Mouse (Mus musculus) kidney, postnatal 10 days (tissue): ENCODE measurements at regions not wholly inside any gene's neighbourhood (a gene's known extent, or its start where the extent isn't known, plus 50 kb on each side); places are given as distances from the start of the nearest gene placed in this dataset.
"Not testable (repeated sequence)": the region's sequence is repeated elsewhere in the genome, so short reads cannot be mapped to it uniquely, and the experiment has no call there.

Source experiments
- DNase-seq: peaks from one replicate; pipeline ENCODE4 v3.0.0; 2021; ENCODE audit warnings: mixed read lengths

DNA sequence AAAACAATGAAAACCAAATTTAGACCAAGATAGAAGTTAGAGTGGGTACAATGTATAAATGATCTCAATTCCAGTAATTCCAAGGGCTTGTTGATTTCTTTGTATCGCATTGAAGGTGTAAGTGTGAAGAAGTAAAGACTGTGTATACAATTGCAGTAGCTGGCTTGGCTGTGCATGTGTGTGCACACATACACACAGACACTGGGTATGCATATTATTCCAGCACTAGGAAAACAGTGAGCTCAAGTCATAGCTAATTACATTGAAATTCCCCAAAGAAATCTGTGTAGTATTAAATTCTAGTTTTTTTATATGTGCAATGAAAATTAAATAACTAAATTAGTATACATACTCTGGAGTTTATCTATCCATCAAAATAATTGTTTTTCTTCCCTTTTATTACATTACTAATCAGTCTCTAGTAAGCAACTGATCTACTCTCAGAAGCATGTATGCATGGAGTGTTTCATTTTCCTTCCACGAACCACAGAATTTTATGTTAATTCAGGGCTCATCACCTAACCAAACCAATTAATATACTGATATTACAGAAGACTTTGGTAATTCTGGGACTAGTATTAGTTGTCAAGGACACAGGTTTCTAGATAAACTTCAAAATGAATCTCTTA is 56.5 kb downstream of the Gm8797 start:
- no peak for DNase-seq

DNA sequence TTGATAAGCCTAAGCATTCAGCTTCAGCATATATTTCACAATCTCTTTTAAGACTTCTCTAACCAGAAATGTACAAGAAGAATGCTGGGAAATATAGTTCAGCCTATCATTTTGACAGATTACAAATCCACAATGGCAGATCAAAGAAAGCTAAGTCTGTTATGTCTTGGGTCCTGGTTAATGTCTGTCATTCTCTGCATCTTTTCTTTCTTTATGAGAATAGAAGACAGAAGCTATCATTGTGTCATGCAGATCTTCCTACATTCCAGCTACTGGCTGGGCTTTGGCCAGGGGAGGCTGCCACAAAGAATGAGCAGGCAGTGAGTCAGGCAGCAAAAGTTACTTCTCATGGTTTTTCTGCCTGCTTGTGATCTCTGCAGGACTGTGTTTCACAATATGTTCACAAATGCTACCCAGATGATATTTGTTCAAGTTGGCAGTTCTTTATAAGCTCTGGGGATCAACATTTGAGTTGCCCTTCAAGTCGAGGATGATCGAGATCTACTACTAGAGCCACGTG is 60.5 kb downstream of the Gm8797 start:
- DNase-seq: no peak

DNA sequence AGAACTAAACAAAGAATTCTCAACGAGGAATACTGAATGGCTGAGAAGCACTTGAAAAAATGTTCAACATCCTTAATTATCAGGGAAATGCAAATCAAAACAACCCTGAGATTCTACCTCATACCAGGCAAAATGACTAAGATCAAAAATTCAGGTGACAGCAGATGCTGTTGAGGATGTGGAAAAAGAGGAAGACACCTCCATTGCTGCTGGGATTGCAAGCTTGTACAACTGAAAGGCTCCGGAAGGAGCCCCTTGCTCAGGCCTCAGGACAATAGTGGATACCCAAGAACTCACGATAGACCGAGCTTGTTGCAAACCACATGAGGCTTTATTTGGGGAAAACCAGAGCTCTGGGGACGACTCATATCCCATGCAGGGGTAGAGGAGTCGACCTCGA is 69.6 kb downstream of the Gm8797 start:
- DNase-seq: not testable (repeated sequence)

DNA sequence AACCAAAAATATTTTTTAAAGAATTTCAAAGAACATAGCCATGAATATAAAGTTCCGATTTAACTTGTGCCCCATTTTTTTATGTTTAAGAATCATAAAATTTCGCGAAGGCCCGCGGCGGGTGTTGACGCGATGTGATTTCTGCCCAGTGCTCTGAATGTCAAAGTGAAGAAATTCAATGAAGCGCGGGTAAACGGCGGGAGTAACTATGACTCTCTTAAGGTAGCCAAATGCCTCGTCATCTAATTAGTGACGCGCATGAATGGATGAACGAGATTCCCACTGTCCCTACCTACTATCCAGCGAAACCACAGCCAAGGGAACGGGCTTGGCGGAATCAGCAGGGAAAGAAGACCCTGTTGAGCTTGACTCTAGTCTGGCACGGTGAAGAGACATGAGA is 109.6 kb downstream of the Gm8797 start:
- peak; percentile 95 for DNase-seq

DNA sequence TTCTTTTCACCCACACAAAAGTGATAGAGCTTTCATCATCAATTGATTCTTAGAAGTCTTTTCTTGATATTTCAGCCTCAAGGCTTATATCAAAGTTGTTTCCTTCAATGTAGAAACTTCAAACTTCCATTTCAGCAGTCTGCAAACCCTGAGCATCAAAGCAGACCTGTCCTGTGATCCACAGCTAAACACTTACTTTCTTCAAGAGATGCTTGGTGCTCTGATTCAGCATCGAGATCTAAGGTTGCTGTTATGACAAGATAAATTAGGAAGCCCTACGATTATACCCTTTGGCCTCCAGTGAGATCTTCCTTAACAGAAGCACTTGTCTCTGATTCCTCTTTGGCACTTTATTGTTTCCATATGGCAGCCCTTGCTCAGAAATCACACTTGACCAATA is 119.8 kb downstream of the Gm8797 start:
- no peak for DNase-seq

DNA sequence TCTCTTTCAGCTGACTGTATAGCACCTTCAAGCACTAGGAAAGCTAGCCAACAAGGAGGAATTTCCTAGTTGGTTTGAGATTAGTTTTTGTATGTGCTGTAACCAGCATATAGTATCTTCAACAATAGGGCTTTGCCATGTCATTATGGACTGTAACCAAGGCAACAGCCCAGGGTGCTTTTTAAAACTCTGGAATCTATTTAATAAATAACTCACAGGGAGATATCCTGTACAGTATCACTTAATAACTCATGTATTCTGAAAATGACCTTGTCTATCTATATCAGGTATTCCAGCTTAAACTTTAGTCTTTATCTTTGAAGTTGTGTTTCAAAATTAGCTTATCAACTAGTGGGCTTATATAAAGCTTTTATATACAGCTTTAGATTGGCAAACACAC is 128.5 kb downstream of the Gm8797 start:
- no peak for DNase-seq

DNA sequence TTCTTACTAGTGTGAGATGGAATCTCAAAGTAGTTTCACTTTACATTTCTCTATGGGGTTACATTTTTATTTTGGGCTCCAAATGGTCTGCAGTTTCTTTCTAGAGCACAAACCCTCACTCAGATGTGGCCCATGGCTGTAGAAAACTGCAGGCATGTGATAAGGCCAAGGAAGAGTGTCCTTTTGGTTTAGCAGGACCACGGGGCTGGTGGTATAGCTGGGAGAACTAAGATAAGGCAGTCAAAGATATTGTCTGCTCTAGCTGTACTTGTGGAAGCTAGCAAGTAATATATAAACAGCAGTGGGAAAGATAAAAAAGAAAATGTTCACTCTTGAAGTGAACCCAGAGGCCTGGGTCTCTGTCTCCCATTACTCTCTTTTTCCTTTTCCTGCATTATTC is 166.9 kb downstream of the Gm8797 start:
- no peak for DNase-seq

DNA sequence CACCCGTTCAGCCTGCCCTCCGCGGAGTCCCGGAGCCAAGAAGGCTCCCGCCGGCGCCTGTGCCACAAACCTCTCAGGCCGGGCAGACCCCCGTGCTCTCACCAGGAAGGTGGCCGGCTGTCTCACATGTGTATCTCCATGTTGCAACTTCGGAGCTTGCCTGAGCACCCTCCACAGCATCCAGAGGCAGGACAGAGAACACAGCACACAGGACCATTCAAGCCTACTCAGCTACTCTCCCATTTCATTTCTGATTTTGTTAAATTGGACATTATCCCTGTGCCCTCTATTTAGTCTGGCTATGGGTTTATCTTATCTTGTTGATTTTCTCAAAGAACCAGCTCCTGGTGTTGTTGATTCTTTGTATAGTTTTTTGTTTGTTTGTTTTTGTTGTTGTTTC is 199.6 kb downstream of the Gm8797 start:
- not testable (repeated sequence) for DNase-seq

DNA sequence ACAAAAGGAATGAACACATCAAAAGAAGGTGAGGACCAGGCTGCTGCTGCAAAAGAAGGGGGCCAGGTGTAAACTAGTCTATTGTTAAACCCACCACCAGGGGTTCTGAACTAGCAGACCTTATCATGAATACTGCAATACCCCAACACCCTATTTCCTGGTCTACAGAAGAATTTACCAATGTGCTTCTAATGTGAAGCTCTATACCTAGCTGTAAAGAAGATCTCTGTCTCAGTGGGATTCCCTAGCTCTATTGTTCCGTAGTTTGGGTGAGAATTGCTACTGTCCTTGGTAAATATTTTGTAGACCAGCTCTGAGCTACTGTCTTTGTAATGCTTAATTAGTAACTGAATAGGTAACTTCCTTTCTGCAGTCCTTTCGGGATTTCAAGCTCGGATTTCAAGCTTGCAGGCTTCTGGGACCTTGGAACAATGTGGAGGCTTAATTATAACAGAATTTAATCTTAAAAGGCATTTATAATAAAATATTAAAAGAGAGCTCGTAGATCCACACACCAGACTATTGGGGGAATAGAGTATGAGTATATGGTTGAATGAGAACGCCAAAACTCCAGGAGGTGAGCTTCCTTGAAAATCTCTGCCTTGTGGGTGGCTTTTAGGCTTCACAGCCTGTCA is 238.5 kb downstream of the Gm8797 start:
- not testable (repeated sequence) for DNase-seq

DNA sequence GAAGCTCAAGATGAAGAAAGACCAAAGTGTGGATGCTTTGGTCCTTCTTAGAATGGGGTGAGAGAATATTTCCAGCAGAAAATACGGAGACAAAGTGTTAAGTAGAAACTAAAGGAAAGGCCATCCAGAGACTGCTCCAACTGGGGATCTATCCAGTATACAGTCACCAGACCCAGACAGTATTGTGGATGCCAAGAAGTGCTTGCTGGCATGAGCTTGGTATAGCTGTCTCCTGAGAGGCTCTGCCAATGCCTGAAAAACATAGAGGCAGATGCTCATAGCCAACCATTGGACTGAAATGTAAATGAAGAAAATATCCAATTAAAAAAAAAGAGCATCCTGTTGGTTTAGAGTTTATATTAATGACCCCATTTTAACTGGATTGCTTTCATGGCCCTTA is 253.8 kb downstream of the Gm8797 start:
- DNase-seq: no peak

DNA sequence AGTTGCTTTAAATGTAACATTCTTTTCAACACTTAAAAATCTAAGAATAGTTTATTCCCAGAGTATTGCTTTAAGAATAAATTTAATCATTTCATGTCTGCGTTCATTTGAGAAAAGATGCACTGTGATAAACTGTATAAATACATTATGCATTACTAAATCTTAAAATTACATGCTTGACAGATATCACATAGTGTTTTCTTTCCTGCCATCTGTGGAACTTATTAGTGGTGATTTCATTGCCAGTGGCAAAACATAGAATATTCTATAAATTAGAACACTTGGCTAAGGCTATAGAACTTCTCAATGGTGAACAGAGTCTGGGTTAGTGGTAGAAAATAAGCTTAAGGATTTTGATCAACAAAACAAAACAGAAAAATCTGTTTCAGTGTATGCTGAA is 268.1 kb downstream of the Gm8797 start:
- no peak for DNase-seq

DNA sequence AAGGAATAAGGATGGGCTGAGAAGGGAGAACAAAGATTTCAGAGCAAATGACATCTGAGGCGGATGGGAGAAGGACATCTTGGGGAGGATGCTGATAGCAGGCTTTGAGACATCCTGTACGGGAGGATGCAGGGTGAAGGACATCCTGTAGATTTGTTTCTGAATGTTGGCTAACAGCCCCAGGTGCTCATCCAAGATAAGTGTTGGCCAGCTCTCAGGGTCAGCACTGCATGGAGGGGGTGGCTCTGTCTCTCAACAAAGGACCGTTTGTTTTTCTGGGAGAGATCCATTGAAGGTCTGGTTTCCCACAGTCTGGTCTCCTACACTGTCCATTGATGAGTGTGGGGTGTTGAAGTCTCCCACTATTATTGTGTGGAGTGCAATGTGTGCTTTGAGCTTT is 290.7 kb downstream of the Gm8797 start:
- DNase-seq: not testable (repeated sequence)

DNA sequence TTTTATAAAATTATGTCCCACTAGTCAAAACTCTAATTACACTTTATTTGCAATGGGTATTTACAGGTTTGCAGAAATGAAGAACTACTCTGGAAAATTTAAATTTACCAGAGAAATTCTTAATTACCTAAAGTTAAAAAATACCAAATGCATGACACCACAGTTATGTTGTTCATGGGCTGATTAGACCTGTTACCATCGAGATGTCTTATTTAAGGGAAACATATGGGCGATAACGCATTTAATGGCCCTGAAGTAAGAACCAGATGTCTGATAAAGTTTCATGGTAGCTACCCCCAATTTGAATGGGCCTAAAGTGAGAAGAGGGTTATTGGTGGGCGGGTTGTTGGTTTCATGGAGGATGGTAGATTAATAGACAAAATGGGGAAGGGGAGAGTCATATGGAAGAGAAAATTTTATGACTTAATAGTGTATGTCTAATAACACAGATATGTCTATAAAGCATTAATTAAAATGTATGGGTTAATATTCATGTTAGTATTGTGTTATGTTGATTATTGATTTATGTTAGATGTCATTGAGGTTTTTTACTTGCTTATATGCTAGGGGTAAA is 299.0 kb downstream of the Gm8797 start:
- no peak for DNase-seq

DNA sequence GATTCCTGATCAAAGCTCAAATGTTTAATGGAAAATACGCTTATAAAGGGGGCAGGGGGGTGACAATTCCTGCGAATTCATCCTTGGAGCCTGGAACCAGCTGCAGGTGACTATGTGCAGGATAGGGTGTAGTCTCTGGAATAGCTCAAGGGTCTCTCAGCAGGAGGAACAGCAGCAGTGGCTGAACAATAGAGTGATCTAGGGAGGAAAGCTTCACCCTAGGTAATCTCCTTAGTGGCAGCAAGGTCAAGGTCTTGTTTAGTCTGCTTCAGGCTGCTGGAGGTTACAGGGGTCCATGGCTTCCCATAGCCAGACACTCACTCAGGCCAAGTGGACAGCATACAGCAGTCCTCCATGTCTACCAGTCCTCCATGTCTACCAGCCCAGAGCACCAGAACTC is 301.3 kb downstream of the Gm8797 start:
- no peak for DNase-seq

DNA sequence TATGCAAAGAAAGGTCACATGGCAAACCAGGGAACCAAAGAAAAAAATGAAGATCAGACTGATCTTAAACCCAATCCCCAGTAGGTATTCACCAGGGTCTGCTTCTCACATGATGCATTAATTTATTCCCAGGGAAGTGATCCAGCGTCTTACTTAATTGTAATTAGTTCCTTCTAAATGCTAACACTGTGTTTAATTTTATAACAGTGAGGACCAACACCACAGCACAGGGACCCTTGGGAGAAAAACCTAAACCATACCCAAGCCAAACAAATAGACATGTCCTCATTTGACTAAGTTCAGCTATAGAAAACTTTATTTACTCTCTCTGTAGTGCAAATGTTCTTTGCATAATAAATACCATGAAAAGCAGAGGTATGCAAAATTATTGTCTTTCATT is 333.2 kb downstream of the Gm8797 start:
- DNase-seq: no peak

DNA sequence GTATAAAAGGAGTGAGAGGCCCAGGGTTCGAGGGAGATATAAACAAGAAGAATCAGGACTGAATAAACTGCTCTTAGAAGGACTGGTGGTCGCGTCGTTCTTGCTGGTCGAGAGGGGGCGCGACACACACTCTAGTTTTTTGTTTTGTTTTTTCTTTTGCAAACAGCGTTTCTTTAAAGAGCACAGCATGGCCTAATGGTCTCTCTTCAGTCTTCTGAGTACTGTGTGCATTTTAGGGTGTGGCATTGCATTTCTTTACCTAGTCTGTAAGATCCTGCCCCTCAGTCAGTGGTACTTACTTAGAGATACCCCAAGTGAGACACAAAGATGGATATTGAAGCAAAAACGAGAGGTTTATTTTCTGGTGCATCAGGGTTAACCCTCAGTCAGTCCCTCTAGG is 336.7 kb downstream of the Gm8797 start:
- no peak for DNase-seq

DNA sequence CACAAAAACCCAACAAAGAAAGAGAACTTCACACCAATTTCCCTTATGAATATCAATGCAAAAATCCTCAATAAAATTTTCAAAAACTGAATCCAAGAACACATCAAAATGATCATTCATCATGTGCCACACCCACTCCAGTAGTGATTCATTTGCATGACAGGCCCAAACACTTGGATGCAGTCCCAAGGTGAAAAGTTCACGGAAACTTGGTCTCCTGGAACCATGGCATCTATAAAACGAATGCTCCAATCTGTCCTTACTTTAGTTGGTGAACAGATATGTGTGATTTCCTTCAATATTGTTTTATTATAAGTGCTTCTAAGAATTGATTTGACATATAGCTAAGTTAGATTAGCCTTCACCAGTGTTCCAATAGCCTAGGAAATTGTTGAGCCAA is 343.3 kb downstream of the Gm8797 start:
- DNase-seq: no peak

DNA sequence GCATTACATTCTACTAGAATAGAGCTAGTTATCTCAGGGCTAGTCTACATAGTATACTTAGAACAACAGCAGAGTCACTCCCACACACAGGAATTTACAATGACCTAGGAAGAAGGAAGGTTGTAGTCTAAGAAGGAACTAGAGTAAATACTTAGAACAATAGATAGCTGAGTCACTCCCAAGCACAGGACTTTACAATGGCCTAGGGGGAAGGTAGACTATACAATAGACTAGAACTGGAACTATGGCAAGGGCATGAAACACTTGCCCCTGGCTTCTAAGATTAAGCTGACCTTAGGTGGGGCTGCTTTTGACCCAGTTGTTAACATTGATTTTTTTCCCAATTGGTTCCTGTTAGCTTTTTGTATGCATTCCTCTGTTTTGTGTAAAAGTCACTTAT is 343.8 kb downstream of the Gm8797 start:
- not testable (repeated sequence) for DNase-seq

DNA sequence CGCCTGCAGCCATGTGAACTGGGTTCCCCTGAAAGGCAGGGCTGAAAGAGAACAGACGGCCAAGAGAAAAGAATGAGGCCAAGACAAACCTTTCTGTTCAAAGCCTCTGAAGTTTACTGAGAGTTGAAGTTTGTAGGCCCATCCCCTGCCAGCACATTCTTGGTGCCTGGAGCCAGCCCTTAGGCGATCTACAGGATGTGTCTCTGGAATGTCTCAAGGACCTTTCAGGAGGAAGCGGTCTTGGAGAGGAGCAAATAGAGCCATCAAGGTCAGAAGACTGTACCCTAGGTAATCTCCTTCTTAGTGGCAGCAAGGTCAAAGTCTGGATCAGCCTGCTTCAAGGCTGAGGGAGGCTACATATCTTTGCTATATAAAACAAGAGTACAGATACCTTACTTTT is 350.3 kb downstream of the Gm8797 start:
- DNase-seq: no peak

DNA sequence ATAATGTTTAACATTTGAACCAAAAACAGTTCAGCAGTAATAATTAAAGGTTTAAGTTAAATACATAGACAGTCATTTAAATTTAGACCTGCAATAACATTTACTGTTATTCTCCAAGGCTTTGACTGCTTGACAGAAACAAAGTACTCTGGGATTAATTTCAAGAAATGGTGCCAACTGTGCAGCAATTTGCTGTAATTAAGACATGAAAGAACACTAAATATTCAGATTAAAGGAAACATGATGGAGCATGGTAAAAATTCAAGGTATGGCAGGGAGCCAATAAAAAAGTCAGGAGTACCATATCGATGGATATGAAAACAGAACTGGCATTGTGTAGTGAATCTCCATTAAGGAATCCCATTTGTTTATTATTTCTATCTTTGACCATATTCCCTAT is 352.3 kb downstream of the Gm8797 start:
- DNase-seq: no peak

DNA sequence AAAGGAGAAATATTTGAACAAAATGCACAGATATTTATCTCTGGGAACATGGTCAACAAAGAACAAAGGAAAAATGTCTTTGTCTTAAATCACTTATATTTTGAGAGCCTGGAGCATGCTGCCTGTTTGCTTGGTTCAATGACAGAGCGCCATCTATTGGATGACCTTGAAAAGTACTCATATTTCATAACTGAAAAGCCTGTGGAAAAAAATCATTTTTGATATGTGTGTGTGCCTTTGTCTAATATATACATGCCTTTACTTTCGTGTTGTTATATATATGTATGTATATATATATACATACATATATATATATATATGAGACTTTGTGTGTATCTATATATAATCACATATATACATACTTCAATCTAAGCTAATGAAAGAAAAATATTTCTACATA is 356.1 kb downstream of the Gm8797 start:
- DNase-seq: peak; percentile 5

DNA sequence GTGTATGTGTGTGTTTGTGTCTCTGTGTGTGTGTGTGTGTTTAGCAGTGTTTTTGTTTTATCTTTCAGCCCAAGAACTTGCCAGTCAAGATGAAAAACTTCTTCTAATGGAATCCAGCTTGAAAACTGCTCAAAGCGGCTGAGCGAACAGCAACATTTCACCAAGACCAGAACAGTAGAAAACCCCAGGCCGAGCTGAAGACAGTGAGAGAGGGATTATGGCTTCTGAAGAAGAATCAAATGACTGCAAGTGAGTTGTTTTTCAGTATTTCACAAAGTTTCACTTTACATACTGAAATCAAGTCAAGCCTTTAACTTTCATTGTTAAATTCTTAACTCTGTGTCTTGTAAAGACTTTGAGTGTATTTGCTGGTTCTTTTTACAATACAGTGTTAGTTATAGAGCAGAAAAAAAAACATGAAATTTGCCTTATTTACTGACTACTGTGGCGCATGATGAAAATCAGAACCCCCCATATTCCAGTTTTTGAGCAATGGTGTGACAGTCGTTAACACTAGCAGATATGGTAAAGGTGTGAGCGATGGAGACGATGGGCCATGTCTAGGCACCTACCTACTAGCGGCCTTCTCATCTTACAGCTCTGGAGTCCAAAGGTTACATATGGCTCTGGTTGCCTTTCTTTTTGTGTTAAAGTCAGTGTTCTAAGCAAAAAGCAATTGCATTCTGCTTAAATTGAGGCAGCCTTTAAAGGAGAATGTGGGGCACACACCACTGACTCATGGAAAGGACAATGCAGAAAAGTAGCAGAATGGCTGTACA is 357.0 kb downstream of the Gm8797 start:
- DNase-seq: no peak

DNA sequence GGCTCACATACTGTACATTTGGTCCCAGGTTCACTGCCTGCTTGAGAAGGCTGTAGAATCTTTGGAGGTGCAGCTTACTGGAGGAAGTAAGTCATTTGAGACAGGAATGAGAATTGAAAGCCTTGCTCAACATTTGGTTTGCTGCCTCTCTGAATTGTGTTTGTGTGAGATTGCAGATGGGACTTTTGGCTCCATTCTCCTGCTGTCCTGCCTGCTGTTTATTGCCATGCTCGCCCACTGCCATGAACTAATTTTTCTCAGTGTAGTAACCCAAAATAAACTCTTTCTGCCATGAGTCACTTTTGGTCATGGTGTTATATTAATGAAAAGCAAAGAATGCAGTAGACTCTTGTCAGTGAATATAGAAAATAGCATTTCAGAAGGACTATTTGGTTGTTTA is 368.1 kb downstream of the Gm8797 start:
- DNase-seq: no peak

DNA sequence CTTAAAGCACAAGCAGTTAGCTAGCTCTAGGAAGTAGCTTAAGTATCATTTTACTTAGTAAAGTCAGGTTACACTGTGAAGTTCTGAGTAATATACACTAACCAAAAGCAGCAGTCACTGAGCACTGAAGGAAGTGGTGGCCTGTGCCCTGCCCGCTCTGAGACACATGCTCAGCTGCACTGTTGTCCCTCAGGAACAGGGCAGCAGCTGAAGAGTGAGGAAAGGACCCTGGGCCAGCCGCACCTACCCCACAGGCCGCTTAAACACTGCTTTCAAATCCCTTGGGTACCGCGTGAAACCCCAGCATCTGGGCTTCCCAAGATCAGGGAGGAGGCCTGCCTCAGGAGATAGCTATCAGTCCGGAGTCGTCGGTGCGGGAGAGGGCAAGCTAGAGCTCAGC is 385.1 kb downstream of the Gm8797 start:
- not testable (repeated sequence) for DNase-seq
